Mouse (Mus musculus) liver, adult 2 months (tissue): ENCODE data around the gene Myo18a. TPM values are rescaled to one million over a fixed set of nuclear protein-coding genes. Genes with fewer than 3 reads are reported as not detected.

Experiments used
- DNase-seq: peaks from one replicate; pipeline ENCODE4 v3.0.0-alpha.2; 2011; ENCODE audit warnings: low read depth, low spot score; ENCODE audit errors: extremely low read depth
- H3K27ac ChIP-seq: fragments of 200-500 bp; replicated peaks from 2 replicates; pipeline ENCODE4 v1.5.1; 2012; ENCODE audit warnings: low read depth, mild to moderate bottlenecking, control low read depth, inconsistent platforms, low read length; ENCODE audit not compliant: insufficient read depth
- H3K27me3 ChIP-seq: fragments of 200-500 bp; 2 replicates; pipeline ENCODE4 v1.6.1; 2012; ENCODE audit warnings: mild to moderate bottlenecking, moderate library complexity, low read length, inconsistent platforms; ENCODE audit not compliant: control insufficient read depth, insufficient read depth
- H3K36me3 ChIP-seq: fragments of 200-500 bp; 2 replicates; pipeline ENCODE4 v1.6.1; 2012; ENCODE audit warnings: low read length, inconsistent platforms; ENCODE audit not compliant: control insufficient read depth, insufficient read depth
- H3K4me1 ChIP-seq: fragments of 200-500 bp; 2 replicates; pipeline ENCODE4 v1.6.1; 2011; ENCODE audit warnings: low read length; ENCODE audit not compliant: control insufficient read depth, insufficient read depth
- H3K4me3 ChIP-seq: fragments of 200-500 bp; 2 replicates; pipeline ENCODE4 v1.5.1; 2011; ENCODE audit warnings: low read depth, mild to moderate bottlenecking, control low read depth, low read length, moderate library complexity; ENCODE audit not compliant: insufficient read depth
- H3K79me2 ChIP-seq: fragments of 200-500 bp; 2 replicates; pipeline ENCODE4 v1.6.1; 2012; ENCODE audit warnings: inconsistent platforms, mild to moderate bottlenecking, low read length, moderate library complexity; ENCODE audit not compliant: control insufficient read depth, insufficient read depth
- H3K9ac ChIP-seq: fragments of 200-500 bp; 2 replicates; pipeline ENCODE4 v1.6.1; 2012; ENCODE audit warnings: low read depth, mild to moderate bottlenecking, control low read depth, inconsistent platforms, low read length
- CTCF ChIP-seq: fragments of 200-500 bp; IDR thresholded peaks from 2 replicates; pipeline ENCODE4 v1.5.1; 2011; ENCODE audit warnings: low read depth, low read length, control low read depth
- POLR2A ChIP-seq: fragments of 200-500 bp; IDR thresholded peaks from 2 replicates; pipeline ENCODE4 v1.6.1; 2011; ENCODE audit warnings: low read length, control low read depth; ENCODE audit not compliant: insufficient read depth; ENCODE audit errors: extremely low read depth
- WGBS: fragments of 180-500 bp; shearing (Covaris S2); methylation state at CpG from one replicate; pipeline ENCODE4 v1.1.7; 2018; 5-methylcytosine and 5-hydroxymethylcytosine counted together
- polyA plus RNA-seq: library from polyadenylated mRNA; depleted of rRNA; stranded (reverse); fragments of >200 nt; gene quantifications from 2 replicates; pipeline ENCODE4 v1.2.3, GENCODE M21; 2012
- total RNA-seq: library from RNA; depleted of rRNA; stranded (reverse); fragments of >200 nt; gene quantifications from 2 replicates; pipeline ENCODE4 v1.2.3, GENCODE M21; 2014

Gene Myo18a
- total and polyA plus RNA-seq, 2 experiments, result 28.6 to 42.0 TPM

- 89% methylated on average over 16 of the region's 16 CpGs for WGBS
- H3K27me3 ChIP-seq, result no peaks in the 10 kb centered on the region
- H3K27ac ChIP-seq, result no peak overlapping the region
- no peak overlapping the region for H3K9ac ChIP-seq
- H3K36me3 ChIP-seq, result peaks cover 23% of the 10 kb centered on the region
- no peak overlapping the region for H3K4me3 ChIP-seq
- no peak for DNase-seq
- no peaks in the 10 kb centered on the region for H3K4me1 ChIP-seq
- H3K79me2 ChIP-seq, result no peaks in the 10 kb centered on the region
- TF ChIP-seq CTCF (no peak), POLR2A (no peak)
These were observed 77.6 kb downstream of the Myo18a start for GRCm38 (mm10) chr11:77840523-77841245.

DNA sequence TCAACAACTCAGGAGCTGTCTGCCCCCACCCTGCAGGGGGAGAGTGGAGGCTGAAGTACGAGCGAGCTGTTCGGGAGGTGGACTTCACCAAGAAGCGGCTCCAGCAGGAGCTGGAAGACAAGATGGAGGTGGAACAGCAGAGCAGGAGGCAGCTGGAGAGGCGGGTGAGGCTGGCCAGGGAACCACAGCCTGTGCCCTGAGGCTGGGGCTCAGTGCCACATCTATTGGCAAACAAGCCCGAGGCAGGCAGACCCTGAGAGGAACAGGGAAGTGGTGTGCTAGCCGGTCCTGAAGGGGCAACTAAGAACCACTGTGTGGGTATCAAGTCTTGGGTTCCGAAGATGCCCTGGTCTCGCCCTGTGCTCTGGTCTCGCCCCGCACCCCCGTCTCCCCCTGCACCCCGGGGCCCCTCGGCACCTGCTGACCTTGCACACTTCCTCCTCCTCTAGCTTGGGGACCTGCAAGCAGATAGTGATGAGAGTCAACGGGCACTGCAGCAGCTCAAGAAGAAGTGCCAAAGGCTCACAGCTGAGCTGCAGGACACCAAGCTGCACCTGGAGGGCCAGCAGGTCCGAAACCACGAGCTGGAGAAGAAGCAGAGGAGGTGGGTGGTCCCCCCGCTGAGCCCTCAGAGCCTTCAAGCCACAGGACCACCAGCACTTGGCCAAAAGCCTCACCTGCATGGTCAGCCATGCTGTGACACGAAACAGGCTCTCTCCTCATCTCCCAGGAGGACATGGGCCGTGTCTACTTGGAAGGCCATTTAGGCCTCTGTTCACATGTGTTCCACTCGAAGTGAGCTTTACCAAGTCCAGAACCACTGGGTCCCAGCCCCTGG is 80.2 kb downstream of the Myo18a start:
- H3K27ac ChIP-seq, result no peak overlapping the region
- peaks cover 32% of the 10 kb centered on the region for H3K36me3 ChIP-seq
- WGBS, result 93% methylated on average over 21 of the region's 21 CpGs
- H3K4me1 ChIP-seq, result no peaks in the 10 kb centered on the region
- H3K79me2 ChIP-seq, result no peaks in the 10 kb centered on the region
- DNase-seq, result no peak
- H3K9ac ChIP-seq, result no peak overlapping the region
- TF ChIP-seq CTCF (no peak), POLR2A (no peak)
- no peaks in the 10 kb centered on the region for H3K27me3 ChIP-seq
- no peak overlapping the region for H3K4me3 ChIP-seq

GRCm38 (mm10) chr11:77843906-77844200 is 80.8 kb downstream of the Myo18a start:
- Histone ChIP-seq H3K9ac (no peak overlapping the region), H3K36me3 (peaks cover 32% of the 10 kb centered on the region), H3K27me3 (no peaks in the 10 kb centered on the region), H3K79me2 (no peaks in the 10 kb centered on the region), H3K4me1 (no peaks in the 10 kb centered on the region), H3K4me3 (no peak overlapping the region), H3K27ac (no peak overlapping the region)
- no peak for TF ChIP-seq CTCF
- TF ChIP-seq POLR2A, result no peak
- WGBS, result 92% methylated on average over 4 of the region's 4 CpGs
- DNase-seq, result no peak

- no peaks in the 10 kb centered on the region for H3K79me2 ChIP-seq
- no peaks in the 10 kb centered on the region for H3K27me3 ChIP-seq
- 74% methylated on average over 9 of the region's 9 CpGs for WGBS
- no peak overlapping the region for H3K4me3 ChIP-seq
- H3K4me1 ChIP-seq, result no peaks in the 10 kb centered on the region
- H3K36me3 ChIP-seq, result peaks cover 36% of the 10 kb centered on the region
- H3K9ac ChIP-seq, result no peak overlapping the region
- TF ChIP-seq CTCF (no peak), POLR2A (no peak)
- no peak for DNase-seq
- no peak overlapping the region for H3K27ac ChIP-seq
These were observed 84.6 kb downstream of the Myo18a start for GRCm38 (mm10) chr11:77847599-77848128.

DNA sequence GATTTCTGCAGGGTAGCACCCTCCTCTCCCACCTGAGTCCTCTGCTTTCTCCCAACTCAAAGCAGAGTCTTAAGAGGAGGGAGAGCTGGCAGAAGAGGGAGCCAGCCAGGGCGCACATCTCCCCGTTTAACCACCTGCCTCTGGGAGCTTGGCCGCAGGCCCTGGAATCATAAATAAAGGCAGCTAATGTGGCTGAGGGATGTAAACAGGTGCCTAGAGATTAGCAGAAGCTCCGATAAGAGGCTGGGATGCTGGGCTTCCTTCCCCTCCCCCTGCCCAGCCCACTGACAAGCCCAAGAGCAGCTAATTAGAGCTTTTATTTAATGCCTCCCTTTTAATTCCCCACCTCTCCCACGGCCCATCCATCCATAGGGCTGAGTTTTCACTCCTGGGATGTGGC is 85.1 kb downstream of the Myo18a start:
- TF ChIP-seq CTCF, result no peak
- no peak for TF ChIP-seq POLR2A
- no peak for DNase-seq
- H3K27ac ChIP-seq, result no peak overlapping the region
- no peak overlapping the region for H3K9ac ChIP-seq
- H3K27me3 ChIP-seq, result no peaks in the 10 kb centered on the region
- peaks cover 37% of the 10 kb centered on the region for H3K36me3 ChIP-seq
- 78% methylated on average over 5 of the region's 5 CpGs for WGBS
- H3K4me1 ChIP-seq, result no peaks in the 10 kb centered on the region
- H3K4me3 ChIP-seq, result no peak overlapping the region
- no peaks in the 10 kb centered on the region for H3K79me2 ChIP-seq

DNA sequence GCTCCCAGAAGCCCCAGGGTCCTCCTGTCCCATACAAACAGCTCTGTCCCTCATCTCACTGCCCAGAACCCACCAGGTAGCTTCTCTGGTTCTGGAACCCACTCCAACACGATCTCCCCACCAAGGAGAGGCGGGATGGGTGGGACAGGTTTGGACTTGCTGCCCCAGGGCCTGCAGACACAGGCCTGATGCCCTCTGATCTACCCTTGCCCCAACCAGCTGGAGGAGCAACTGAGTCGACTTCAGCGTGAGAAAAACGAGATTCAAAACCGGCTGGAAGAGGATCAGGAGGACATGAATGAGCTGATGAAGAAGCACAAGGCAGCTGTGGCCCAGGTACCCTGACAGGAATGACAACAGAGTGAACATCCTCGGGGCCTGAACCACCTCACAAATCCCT is 86.1 kb downstream of the Myo18a start:
- Histone ChIP-seq H3K79me2 (no peaks in the 10 kb centered on the region), H3K4me1 (no peaks in the 10 kb centered on the region), H3K27me3 (no peaks in the 10 kb centered on the region), H3K36me3 (peaks cover 36% of the 10 kb centered on the region), H3K9ac (no peak overlapping the region), H3K4me3 (no peak overlapping the region), H3K27ac (no peak overlapping the region)
- TF ChIP-seq POLR2A, result no peak
- TF ChIP-seq CTCF, result no peak
- DNase-seq, result no peak
- WGBS, result 78% methylated on average over 7 of the region's 7 CpGs
